Mouse (Mus musculus) neural tube, embryonic 13.5 days (tissue): Measurements from ENCODE around the gene Fam173a. TPM values are rescaled to one million over a fixed set of nuclear protein-coding genes. Genes with fewer than 3 reads are reported as not detected.
A peak's percentile ranks its signal among the peaks of the same experiment; 100 is the strongest.

Source experiments
- ATAC-seq: fragments of 200-750 bp; cut with Nextera tagmentation; 2 replicates; pipeline ENCODE4 v1.8.0; 2017; ENCODE audit warnings: low read depth, mild to moderate bottlenecking, moderate TSS enrichment, moderate library complexity
- H3K27ac ChIP-seq: fragments of 300-500 bp; sonication (generic); replicated peaks from 2 replicates; pipeline ENCODE4 v1.5.1; 2015; ENCODE audit warnings: moderate library complexity, mild to moderate bottlenecking, inconsistent platforms
- H3K27me3 ChIP-seq: fragments of 300-500 bp; sonication (generic); 2 replicates; pipeline ENCODE4 v1.6.1; 2015; ENCODE audit warnings: mild to moderate bottlenecking, inconsistent platforms
- H3K36me3 ChIP-seq: fragments of 300-500 bp; sonication (generic); 2 replicates; pipeline ENCODE4 v1.6.1; 2015; ENCODE audit warnings: mild to moderate bottlenecking, inconsistent platforms
- H3K4me1 ChIP-seq: fragments of 300-500 bp; sonication (generic); replicated peaks from 2 replicates; pipeline ENCODE4 v1.6.1; 2015; ENCODE audit warnings: inconsistent platforms
- H3K4me2 ChIP-seq: fragments of 300-500 bp; sonication (generic); 2 replicates; pipeline ENCODE4 v1.6.1; 2015; ENCODE audit warnings: inconsistent platforms, mild to moderate bottlenecking, moderate library complexity
- H3K4me3 ChIP-seq: fragments of 300-500 bp; sonication (generic); 2 replicates; pipeline ENCODE4 v1.5.1; 2015; ENCODE audit warnings: mild to moderate bottlenecking, inconsistent platforms
- H3K9ac ChIP-seq: fragments of 300-500 bp; sonication (generic); 2 replicates; pipeline ENCODE4 v1.6.1; 2015; ENCODE audit warnings: moderate library complexity, mild to moderate bottlenecking, inconsistent platforms
- H3K9me3 ChIP-seq: fragments of 300-500 bp; sonication (generic); 2 replicates; pipeline ENCODE4 v1.6.1; 2016; ENCODE audit warnings: inconsistent platforms
- WGBS: fragments of 180-500 bp; shearing (Covaris S2); methylation state at CpG from one replicate; pipeline ENCODE4 v1.1.7; 2015; 5-methylcytosine and 5-hydroxymethylcytosine counted together
- polyA plus RNA-seq: library from polyadenylated mRNA; unstranded; fragments of >200 nt; fragmentation: Nextera tagmentation; extraction: Ambion mirVana; gene quantifications from 2 replicates; pipeline ENCODE4 v1.2.1, GENCODE M21; 2015

The Fam173a gene
- polyA plus RNA-seq, 1 experiment from 2014 or later, result 73.6 TPM

- peak; percentile 41 for ATAC-seq
- peaks cover 28% of the 10 kb centered on the region for H3K36me3 ChIP-seq
- H3K4me3 ChIP-seq, result peak overlapping the region; percentile 84
- no peaks in the 10 kb centered on the region for H3K27me3 ChIP-seq
- H3K9me3 ChIP-seq, result no peaks in the 10 kb centered on the region
- H3K4me2 ChIP-seq, result peak overlapping the region; percentile 92
- H3K4me1 ChIP-seq, result peaks cover 61% of the 10 kb centered on the region
- peak overlapping the region; percentile 92 for H3K27ac ChIP-seq
- under 1% methylated on average over 45 of the region's 45 CpGs for WGBS
- peak overlapping the region; percentile 86 for H3K9ac ChIP-seq
These were observed 716 bp downstream of the Fam173a start for GRCm38 (mm10) chr17:25791843-25792527.

GRCm38 (mm10) chr17:25791320-25791842 lies 1.3 kb downstream of the Fam173a start:
- H3K4me3 ChIP-seq, result peak overlapping the region; percentile 84
- no peaks in the 10 kb centered on the region for H3K9me3 ChIP-seq
- H3K36me3 ChIP-seq, result peaks cover 30% of the 10 kb centered on the region
- WGBS, result 28% methylated on average over 19 of the region's 19 CpGs
- peak overlapping the region; percentile 92 for H3K4me2 ChIP-seq
- H3K9ac ChIP-seq, result peak overlapping the region; percentile 86
- 0 out of 2 replicates have a peak, but pooled peaks have one; percentile 6 for ATAC-seq
- peak overlapping the region; percentile 92 for H3K27ac ChIP-seq
- no peaks in the 10 kb centered on the region for H3K27me3 ChIP-seq
- H3K4me1 ChIP-seq, result peaks cover 55% of the 10 kb centered on the region

GRCm38 (mm10) chr17:25786781-25787504 lies 5.8 kb downstream of the Fam173a start:
- no peak for ATAC-seq
- 91% methylated on average over 9 of the region's 9 CpGs for WGBS
- H3K36me3 ChIP-seq, result peaks cover 53% of the 10 kb centered on the region
- H3K27me3 ChIP-seq, result no peaks in the 10 kb centered on the region
- no peak overlapping the region for H3K4me3 ChIP-seq
- H3K27ac ChIP-seq, result no peak overlapping the region
- H3K9ac ChIP-seq, result no peak overlapping the region
- peaks cover 42% of the 10 kb centered on the region for H3K4me1 ChIP-seq
- H3K4me2 ChIP-seq, result no peak overlapping the region
- no peaks in the 10 kb centered on the region for H3K9me3 ChIP-seq

GRCm38 (mm10) chr17:25786280-25786679 lies 6.4 kb downstream of the Fam173a start, which contains the start of gene Ccdc78:
TSS of gene Ccdc78 (plus strand) at chr17:25786580.
- WGBS, result 85% methylated on average over 3 of the region's 3 CpGs
- Histone ChIP-seq H3K27ac (peak within 1 kb of the TSS; percentile 89), H3K9ac (peak within 1 kb of the TSS; percentile 89), H3K9me3 (no peaks in the 10 kb centered on the region), H3K4me1 (peaks cover 36% of the 10 kb centered on the region), H3K4me3 (peak within 1 kb of the TSS; percentile 68), H3K36me3 (peaks cover 60% of the 10 kb centered on the region), H3K27me3 (no peaks in the 10 kb centered on the region), H3K4me2 (peak within 1 kb of the TSS; percentile 95)
- no peak for ATAC-seq

GRCm38 (mm10) chr17:25785281-25785745 lies 7.4 kb downstream of the Fam173a start, which contains the start of gene Haghl:
TSS of gene Haghl (minus strand) at chr17:25785673.
- H3K9me3 ChIP-seq, result no peaks in the 10 kb centered on the region
- H3K4me3 ChIP-seq, result peak within 1 kb of the TSS; percentile 68
- peaks cover 69% of the 10 kb centered on the region for H3K36me3 ChIP-seq
- WGBS, result under 1% methylated on average over 23 of the region's 23 CpGs
- peak within 1 kb of the TSS; percentile 95 for H3K4me2 ChIP-seq
- H3K27ac ChIP-seq, result peak within 1 kb of the TSS; percentile 89
- H3K9ac ChIP-seq, result peak within 1 kb of the TSS; percentile 89
- peaks cover 27% of the 10 kb centered on the region for H3K4me1 ChIP-seq
- no peaks in the 10 kb centered on the region for H3K27me3 ChIP-seq
- peak; percentile 77 for ATAC-seq

- ATAC-seq, result no peak
- no peaks in the 10 kb centered on the region for H3K9me3 ChIP-seq
- peak overlapping the region; percentile 68 for H3K4me3 ChIP-seq
- H3K27me3 ChIP-seq, result no peaks in the 10 kb centered on the region
- peak overlapping the region; percentile 89 for H3K9ac ChIP-seq
- peak overlapping the region; percentile 89; the same call in 1 of the 2 replicates for H3K27ac ChIP-seq
- H3K4me1 ChIP-seq, result peaks cover 26% of the 10 kb centered on the region
- peak overlapping the region; percentile 95 for H3K4me2 ChIP-seq
- WGBS, result 82% methylated on average over 15 of the region's 15 CpGs
- H3K36me3 ChIP-seq, result peaks cover 70% of the 10 kb centered on the region
These were observed 8.7 kb downstream of the Fam173a start for GRCm38 (mm10) chr17:25783861-25784574.

- peak overlapping the region; percentile 89; the same call in 1 of the 2 replicates for H3K9ac ChIP-seq
These were observed 9.6 kb downstream of the Fam173a start for GRCm38 (mm10) chr17:25783086-25783485.

GRCm38 (mm10) chr17:25781339-25781738 lies 11.4 kb downstream of the Fam173a start:
- Histone ChIP-seq H3K4me2 (no peak overlapping the region), H3K9ac (no peak overlapping the region), H3K4me3 (no peak overlapping the region), H3K27ac (no peak overlapping the region), H3K4me1 (peaks cover 26% of the 10 kb centered on the region), H3K9me3 (no peaks in the 10 kb centered on the region), H3K36me3 (peaks cover 56% of the 10 kb centered on the region), H3K27me3 (no peaks in the 10 kb centered on the region)
- ATAC-seq, result no peak
- whole genome bisulfite sequencing, result 84% methylated on average over 6 of the region's 6 CpGs

More at GRCm38 (mm10) chr17:25783086-25783485, 9.6 kb downstream of the Fam173a start:
- Histone ChIP-seq H3K27ac (no peak overlapping the region), H3K36me3 (peaks cover 63% of the 10 kb centered on the region), H3K27me3 (no peaks in the 10 kb centered on the region), H3K9me3 (no peaks in the 10 kb centered on the region), H3K4me2 (peak overlapping the region; percentile 95), H3K4me1 (peaks cover 26% of the 10 kb centered on the region), H3K4me3 (no peak overlapping the region; the same call in 1 of the 2 replicates)
- 59% methylated on average over 7 of the region's 7 CpGs for WGBS
- no peak for ATAC-seq

- H3K4me1 ChIP-seq, result peaks cover 15% of the 10 kb centered on the region
- no peak overlapping the region for H3K9ac ChIP-seq
- no peak overlapping the region for H3K27ac ChIP-seq
- H3K27me3 ChIP-seq, result no peaks in the 10 kb centered on the region
- H3K36me3 ChIP-seq, result peaks cover 43% of the 10 kb centered on the region
- no peak for ATAC-seq
- H3K4me3 ChIP-seq, result no peak overlapping the region
- H3K4me2 ChIP-seq, result no peak overlapping the region
- no peaks in the 10 kb centered on the region for H3K9me3 ChIP-seq
- WGBS, result 93% methylated on average over 5 of the region's 5 CpGs
These were observed 14.8 kb downstream of the Fam173a start for GRCm38 (mm10) chr17:25777948-25778347.

GRCm38 (mm10) chr17:25775318-25776062 lies 17.2 kb downstream of the Fam173a start:
- no peak overlapping the region for H3K9ac ChIP-seq
- peaks cover 13% of the 10 kb centered on the region for H3K4me1 ChIP-seq
- H3K27ac ChIP-seq, result no peak overlapping the region
- ATAC-seq, result no peak
- H3K36me3 ChIP-seq, result peaks cover 18% of the 10 kb centered on the region
- H3K27me3 ChIP-seq, result no peaks in the 10 kb centered on the region
- WGBS, result 81% methylated on average over 10 of the region's 10 CpGs
- no peak overlapping the region for H3K4me3 ChIP-seq
- H3K9me3 ChIP-seq, result no peaks in the 10 kb centered on the region
- no peak overlapping the region for H3K4me2 ChIP-seq

GRCm38 (mm10) chr17:25773549-25774120 lies 19.1 kb downstream of the Fam173a start, which contains the start of gene Narfl:
TSS of gene Narfl (plus strand) at chr17:25773776.
- no peaks in the 10 kb centered on the region for H3K9me3 ChIP-seq
- peaks cover 5% of the 10 kb centered on the region for H3K36me3 ChIP-seq
- H3K9ac ChIP-seq, result peak within 1 kb of the TSS; percentile 88
- H3K4me2 ChIP-seq, result peak within 1 kb of the TSS; percentile 88
- H3K27ac ChIP-seq, result no peak within 1 kb of the TSS
- under 1% methylated on average over 37 of the region's 37 CpGs for WGBS
- peak within 1 kb of the TSS; percentile 80 for H3K4me3 ChIP-seq
- H3K4me1 ChIP-seq, result peaks cover 13% of the 10 kb centered on the region
- peaks cover 12% of the 10 kb centered on the region for H3K27me3 ChIP-seq
- ATAC-seq, result peak; percentile 87
